Mouse (Mus musculus) right cerebral cortex, postnatal 36 days (tissue): ENCODE results near the gene Stab2.

Source experiments
- DNase-seq, 2 experiments: peaks; one replicate each; pipeline ENCODE4 v3.0.0; 2022; ENCODE audit warnings: low spot score in 2 of 2, mixed read lengths in 1 of 2

Stab2 gene

DNA sequence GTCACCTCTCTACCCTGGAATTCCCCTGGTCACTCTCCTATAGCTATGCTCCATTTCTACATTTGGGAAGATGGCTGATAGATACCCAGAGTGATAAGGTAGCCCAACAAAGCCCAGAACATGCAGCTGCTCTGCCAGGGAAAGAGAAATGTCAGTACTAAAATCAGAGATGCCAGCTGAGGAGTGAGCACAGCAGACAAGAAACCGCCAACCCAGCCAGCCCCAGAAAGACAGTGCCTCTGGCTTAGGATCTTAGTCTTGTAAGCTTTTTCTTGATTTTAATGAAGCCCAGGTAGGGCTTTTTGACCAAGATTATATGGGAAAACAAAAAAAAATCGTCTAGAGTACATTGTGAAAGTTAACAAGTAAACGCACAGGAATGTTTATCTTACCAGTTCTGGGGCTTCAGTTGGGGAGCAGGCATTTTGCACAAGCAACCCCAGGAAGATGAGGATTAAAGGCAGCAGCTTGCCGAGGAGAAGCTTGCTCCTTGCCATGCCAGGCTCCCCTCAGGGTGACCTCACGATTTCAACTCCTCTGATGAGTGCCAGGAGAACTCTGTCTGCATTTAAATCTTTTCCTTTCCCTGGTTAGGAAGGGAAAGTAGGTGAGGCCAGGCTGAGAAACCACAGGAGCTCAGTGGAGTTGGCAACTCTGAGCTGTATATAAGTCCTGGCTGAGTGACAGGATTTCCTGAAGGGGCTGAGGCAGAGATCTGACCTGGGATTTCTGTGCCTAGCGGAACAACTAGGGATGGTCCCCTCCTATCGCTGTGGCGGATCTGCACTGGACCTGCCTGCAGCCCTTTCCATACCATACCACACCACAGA is at the start of gene Stab2:
Gene Stab2 (minus strand): TSS at position 641 of the 830 bp plus-strand sequence.
- no peak for DNase-seq

DNA sequence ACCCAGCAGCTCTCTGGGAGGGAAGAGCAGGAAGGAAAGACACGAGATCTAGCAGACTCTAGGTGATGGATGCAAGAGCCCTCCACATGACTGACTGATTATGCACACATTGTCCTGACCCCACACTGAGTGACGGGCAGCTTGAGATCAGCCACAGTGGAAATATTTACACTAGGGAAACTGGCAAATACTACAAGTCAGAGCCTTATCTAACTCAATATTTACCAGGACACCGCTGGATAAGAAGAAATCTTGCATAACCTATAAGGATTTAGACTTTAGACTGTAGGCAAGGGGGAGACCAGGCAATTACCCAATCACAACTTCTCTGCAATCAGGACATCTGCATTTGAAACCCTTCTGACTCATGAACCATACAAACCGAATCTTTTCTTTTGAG is 43.9 kb upstream of the Stab2 start:
- DNase-seq = no peak

DNA sequence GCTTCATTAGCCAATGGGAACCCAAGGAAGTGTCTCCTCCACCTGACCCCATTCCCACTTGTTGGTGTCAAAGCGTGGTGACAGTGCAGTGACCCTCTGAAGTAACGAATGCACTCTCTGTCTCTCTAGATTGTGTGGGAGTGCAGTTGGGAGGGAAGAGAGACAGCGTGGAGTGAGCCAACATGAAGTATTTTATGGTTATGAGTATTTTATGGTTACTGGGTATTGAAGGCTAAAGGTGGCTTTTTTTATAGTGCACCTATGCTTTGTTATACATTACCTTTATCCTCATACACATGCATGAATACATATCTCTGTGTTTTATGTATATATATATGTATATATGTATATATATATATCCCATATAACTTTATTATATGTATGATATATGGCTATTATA is 41.4 kb upstream of the Stab2 start:
- no peak for DNase-seq

DNA sequence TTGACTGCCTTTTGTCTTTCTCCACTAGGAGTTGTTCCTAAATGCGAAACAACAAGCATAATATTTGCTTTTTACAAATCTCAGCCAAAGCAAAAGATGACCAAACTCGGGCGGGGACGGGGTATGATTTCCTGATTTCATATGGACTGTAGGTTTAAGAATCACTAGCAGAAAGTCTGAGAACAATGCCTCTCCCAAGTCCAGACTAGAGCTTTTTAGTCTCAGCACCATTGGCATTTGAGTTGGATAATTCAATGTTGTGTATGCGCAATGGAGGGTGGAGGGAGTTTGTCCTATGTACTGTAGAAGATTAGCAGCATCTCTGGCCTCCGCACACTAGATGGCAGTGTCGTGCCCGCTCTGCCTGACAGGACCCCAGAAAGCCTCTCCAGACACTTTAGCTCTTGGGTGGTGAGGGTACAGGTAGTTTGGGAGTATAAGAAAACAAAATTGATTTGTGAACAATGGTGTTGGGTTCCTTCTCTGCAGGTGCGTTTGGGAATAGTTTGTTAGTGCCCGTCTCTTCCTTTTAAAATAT is 39.2 kb upstream of the Stab2 start:
- no peak for DNase-seq

DNA sequence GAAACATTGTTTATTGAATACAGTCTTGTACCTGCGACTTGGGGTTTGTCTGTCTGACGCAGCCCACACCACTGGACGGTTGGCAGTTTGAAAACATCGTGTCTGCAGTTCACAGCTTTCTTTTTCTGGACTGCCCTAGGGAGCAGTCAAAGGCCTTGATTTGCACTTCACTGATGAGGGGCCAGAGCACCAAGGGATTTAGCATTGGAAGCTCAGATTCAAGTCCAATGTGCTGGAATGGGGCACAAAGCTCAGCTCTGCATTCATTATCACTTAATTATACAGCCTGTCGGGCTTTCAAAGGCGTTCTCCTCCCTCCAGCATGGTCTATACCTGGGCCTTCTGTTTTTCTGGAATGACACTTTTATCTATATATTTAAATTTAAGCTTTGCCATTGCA is 38.6 kb upstream of the Stab2 start:
- DNase-seq = no peak

DNA sequence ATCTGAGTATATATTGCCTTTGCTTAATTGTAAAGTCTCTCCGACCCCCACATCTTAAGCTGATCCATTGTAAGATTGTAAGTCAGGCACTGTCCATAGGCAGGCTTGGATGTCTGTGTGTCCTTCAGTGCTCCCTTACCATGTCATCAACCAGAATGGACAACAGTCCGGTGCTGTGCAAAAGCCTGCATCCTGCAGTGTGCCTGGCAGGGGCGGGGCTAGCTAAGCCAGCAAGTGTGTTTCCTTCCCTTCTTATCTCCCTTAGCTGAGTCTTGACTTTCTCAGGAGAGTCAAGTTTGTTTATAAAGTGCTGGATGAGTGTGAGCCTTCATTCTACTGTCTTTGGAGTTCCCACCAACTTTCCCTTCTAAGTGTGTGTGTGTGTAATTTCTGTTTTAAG is 37.4 kb upstream of the Stab2 start:
- no peak for DNase-seq

DNA sequence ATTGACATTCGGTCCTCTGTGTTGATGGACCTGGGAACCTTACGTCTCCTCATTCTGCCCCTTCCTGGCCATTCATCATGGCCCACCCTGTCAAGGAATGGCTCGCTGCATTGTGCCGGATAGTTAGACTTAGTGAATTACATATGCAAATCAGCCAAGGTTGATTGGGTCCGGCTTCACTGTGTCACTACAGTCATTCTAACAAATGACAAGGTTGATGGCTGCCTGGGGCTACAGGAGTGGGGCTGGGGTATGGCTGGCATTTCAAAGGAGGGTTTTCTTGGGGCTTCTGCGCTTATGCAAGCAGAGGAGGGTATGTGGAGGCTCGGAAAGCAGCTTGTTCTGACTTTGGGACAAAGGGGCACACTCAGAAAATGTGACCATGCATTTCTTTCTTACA is 33.4 kb upstream of the Stab2 start:
- DNase-seq = no peak

DNA sequence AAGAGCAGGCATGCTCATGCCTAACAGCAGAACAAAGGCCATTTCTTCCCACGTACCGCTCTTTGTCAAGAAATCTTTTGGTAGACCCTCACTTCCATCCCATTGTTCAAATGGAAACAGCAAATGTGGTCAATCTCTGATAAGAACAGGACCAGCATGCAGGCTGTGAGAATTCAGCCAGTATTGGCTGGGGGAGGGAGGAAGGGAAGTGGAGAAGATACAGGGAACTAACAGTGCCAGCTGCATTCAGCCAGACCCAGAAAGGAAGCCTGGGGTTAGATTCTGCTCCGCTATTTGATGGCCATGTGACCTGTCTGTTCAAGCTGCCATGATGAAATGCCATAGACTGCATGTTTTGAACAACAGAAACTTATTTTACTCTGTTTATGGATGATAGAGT is 32.0 kb upstream of the Stab2 start:
- no peak for DNase-seq

DNA sequence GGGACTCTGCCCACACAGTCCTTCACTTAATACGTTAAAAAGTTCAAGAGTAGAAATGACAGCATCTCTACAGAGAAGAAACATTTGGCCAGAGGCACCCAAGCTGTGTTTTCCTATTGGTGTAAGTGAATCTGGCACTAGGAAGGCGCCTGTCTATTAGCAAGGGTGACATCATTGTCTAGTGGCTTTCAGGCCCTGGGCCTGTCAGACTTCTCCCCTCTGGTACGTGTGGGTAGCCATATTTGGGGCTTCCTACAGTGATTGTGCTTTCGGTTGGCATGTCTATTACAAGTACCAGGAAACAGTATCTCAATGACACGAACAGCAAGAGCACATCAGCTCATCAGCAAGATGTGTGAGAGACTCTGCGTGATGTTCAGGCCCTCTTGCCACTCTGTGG is 31.5 kb upstream of the Stab2 start:
- DNase-seq = no peak

DNA sequence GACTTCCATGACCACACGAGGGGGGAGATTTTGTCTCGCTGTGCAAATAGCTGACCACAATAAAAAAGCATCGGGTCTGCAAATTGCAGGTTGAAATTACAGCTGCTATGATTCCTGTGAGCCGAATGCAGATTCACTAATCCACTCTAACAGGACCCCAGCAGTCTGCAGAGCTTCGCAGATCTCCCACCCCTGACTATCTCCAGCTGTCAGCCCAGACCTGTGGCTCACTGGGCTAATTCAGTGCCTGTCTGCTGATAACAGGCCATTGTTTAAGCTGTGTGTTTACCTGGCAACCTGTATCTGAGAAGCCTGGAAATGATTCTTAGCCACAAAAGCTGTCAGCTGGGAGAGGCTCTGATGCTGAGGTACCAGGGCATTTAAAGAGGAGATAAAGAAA is 29.2 kb upstream of the Stab2 start:
- no peak for DNase-seq

DNA sequence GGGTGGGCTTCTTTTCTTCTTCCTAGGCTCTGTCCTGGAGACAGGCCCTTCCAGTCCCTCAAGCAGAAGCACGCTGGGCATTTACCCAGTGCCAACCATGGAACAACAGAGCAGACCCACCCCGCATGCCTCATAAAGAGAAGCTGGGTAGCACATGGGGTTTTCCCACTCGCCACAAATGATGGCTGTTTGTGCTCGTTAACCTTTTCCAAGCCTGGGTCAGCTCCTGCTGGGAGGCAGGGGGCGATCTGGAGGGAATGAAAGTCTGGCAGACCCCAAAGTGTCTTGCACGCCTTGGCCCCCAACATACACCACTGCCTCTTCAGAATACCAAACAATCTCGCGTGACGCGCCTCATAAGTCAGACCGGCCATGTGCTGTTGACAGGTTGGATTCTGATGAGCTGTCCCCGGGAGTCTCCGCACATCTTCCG is 28.5 kb upstream of the Stab2 start:
- no peak for DNase-seq

DNA sequence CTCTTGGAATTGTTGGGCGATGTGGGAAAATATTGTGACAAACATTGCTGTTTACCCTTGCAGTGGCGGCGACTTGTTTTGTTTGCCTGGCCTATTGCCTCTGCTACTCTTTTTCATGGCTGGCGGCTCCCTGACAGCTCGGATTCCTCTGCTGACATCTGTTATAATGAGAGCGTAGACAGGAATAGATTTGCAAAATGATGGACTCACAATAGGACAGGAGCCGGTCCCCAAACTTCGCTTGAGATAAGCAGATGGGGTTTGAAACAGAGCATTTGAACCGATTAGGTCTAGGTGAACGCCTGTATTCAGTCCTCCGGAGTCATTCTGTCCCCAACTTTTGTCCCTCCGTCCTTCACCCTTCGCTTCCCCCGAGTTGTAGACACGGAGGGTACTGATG is 28.0 kb upstream of the Stab2 start:
- DNase-seq = no peak

DNA sequence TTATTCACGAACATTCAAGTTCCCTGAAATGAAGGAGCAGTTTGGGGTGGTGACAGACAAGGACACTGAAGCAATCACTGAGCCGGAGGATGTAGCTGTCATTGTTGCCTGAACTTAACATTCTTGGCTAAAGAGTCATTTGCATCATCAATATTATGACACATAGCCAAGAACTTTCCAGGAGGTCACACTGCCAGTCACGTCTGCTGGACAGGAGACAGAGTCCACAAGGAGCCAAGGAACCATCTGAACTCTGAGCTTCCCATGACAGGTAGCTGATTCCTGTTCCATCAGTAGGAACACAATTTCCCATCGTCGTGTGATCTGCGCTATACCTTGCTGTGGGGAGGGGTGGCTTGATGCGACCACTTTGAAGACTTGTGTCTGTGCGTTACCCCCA is 24.9 kb upstream of the Stab2 start:
- no peak for DNase-seq

DNA sequence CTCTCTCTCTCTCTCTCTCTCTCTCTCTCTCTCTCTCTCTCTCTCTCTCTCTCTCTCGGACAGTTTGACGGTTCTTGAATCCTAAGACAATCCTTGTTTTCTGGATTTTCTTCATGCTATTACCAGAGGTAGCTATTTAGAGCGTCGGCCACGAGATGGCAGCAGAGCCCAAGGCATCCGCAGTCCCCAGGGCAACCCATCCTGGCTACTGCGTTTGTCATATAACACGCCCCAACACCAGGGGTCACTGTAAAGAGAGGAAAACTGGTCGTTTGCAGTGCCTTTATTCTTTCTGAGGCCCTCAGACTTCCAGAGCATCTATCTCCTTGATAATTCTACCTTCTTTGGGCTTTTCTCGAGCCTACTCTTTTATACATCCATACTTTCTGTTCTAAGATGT is 17.1 kb upstream of the Stab2 start:
- DNase-seq = peak; percentile 60 to 64

DNA sequence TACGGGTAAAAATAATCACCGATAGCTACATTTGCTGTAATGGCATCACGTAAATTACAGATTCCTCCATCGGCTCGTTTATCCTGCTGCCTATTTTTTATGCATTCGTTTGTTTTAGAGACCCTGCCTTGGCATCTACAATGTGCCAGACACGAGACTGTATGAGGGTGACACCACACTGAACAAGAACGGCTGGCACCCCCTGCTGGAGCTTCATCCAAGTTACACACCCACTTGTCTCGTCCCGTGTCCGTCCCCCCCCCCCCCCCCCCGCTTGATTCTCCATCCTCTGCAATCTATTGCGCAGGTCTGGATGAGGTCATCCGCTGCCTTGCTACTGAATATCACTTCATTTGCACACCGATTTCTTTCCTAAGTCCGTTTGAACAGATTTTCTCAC is 12.9 kb upstream of the Stab2 start:
- DNase-seq = peak; percentile 27 to 48

DNA sequence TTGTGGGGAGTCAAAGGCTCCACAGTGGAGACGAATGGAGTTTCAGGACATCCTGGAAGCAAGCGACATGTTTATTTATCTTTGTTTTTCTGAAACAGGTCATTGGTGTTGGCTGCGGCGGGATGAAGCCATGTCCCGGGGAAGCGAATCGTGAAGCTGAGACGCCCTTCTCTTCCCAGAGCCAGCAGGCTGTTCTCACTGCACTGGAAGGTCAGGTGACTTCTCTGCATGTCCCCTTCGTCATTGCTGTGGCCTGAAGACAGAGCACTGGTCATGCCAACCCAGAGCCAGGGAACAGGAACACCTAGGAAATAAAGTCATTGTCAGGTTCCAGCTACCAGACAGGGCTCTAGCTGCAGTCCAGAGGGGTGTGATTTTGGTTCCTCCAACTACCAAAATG is 11.1 kb upstream of the Stab2 start:
- no peak for DNase-seq

DNA sequence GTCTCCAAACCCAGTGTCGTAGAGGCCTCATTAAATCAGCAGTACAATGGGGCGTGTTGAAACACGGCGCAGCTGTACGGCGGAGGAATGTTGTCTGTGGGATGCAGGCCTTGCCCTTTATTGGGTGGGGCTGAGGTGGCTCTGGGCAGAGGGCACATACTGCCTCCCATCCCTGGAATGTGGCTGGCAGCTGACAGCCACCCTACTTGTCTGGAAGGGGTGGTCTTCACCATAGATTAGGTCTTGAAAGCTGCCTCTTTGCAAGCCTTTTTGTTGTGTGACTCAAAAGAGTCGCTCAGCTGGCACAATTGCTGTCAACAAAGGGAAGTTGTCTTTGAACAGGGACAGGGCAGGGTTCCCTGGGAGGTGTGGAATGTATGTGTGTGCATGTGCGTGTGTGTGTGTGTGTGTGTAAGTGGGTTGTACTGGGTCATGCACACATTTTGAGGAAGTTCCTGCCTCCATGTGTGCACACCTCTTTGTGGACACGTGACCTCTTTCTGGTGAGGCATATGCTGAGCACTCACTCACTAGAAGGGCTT is 8.4 kb upstream of the Stab2 start:
- no peak for DNase-seq

DNA sequence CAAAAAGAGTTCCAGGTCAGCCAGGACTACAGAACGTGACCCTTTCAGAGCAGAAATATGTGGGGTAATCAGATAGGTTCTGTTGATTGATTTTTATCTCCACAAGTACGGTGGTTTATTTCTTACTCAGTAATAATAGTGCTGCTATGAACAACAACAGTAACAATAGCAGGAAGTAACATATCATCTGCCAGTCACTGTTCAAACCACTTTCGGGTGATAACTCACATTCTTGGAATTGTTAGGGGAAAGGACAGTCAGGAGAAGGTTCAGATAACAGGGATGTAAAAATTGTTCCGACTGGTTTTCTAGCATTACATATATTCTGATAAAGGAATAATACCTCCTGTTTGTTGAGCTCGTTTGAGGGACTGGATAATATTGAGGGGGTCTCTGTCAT is 7.6 kb upstream of the Stab2 start:
- no peak for DNase-seq

DNA sequence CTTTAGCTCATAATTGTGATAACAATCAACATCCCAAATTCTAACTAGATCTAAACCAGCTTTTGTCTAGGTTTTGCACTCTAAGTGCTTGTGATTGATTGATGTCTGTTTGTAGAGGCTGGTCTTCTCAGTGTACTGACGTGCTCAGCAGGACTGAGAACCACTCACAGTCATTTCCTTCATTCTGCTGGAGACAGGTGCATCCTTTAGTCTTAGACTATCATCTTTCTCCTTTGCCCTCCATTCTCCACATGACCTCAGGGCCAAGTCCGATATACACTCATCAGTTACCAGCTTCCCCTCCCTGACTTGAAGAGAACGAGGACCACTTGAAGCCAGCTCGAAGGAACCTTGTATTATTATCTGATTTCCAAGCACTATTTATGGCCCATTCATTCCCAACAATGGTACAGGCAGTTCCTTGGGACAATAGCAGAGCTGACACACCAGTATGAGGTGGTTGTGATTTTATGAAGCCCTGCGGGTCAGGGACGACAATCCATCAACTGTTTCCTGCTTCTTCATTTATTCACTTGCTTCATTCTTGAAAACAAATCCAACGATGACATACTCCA is 6.7 kb upstream of the Stab2 start:
- DNase-seq = no peak

DNA sequence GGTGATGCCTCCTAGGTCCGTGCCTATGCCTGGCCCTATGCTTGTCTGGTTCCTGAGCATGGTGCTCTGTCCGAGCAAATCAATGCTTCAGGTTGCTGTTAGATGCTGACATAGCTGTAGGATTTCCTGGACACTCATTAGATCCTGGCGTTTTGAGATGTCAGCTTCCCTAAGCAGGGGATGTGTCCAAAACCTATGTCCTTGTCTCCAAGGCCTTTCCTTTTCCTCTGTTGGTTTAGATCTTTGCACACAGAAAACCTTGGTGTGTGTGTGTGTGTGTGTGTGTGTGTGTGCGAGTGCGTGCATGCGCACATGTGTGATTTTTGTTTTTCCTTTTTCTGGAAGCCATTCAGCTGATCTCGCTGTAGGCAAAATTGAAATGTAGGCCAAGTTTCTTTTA is 4.3 kb upstream of the Stab2 start:
- DNase-seq = no peak

DNA sequence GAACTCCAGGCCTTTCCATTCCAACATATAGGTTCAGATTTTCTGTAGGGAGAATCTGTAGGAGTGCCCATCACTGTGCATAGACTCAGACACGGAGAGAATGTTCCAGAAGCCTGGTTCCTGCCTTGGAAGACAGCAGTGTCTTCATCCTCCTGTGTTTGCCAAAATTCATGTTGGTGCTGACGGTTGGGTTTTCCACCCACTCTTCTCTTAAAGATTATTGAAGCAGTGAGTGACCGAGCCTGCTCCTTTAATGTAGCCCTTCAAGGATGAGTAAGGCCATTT is 332 bp upstream of the Stab2 start:
- DNase-seq = no peak

DNA sequence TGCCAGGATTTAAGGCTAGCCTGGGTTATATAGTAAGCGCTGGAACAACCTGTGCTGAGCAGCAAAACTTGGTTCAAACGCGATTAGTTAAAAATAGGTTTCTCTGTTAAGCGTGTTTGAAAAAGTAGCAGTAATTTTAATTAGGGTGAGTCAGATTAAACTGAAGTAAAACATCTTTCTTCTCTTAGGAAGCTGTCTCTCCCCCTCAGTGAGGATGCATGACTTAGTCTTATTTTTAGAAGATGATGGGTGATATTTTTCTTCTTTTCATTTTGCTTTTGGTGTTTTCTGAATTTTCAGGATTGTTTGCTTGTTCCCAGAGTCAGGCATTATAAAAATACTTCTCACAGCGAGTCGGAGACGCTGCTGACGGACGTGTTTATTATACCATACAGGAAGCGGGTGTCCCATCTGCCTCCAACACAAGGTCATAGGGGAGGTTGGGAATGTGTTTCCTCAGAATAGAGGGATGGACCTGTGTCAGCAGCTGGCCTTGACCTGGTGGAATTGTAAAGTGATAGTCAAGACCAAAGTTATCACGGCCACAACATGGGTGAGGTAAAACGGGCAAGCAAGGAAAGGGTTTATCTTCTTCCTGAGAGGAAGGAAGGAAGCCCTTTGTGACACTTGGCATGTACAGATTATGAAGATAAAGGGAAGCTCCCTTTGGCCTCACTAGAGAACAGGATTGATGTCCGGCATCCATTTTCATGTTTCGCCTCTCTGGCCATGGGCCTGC is 15.4 kb downstream of the Stab2 start:
- no peak for DNase-seq

DNA sequence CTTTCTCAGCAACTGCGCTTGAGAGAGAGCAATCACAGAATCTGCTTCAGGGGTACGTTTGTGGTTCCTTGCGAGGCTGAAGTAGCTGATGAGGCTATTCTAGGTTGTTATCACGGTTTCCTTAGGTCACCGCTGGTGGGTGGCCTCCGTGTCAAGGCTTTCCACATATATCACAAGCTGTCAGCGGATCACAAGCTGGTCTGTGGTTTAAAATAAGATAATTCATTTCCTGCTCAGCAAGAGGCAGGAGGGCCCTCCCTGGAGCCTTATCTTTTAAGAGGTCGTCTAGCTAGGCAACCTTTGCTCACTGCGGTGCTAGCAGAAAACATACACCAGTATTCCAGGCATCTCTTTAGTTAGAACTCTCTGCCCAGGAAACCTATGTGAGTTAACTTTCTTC is 17.2 kb downstream of the Stab2 start:
- no peak for DNase-seq
